Mouse (Mus musculus) heart, postnatal 25 days (tissue): ENCODE measurements at regions not wholly inside any gene's neighbourhood (a gene's known extent, or its start where the extent isn't known, plus 50 kb on each side); places are given as distances from the start of the nearest gene placed in this dataset.

Source experiments
- DNase-seq: peaks from one replicate; pipeline ENCODE4 v3.0.0; 2022; ENCODE audit warnings: low spot score
- intact Hi-C: fragments of 180-260 bp; cut with DNase I; formaldehyde crosslinking; loops from one replicate; pipeline ENCODE4 v1.15.1; 2025

- intact Hi-C loops, result no loop called here
- no peak for DNase-seq
Measured at GRCm38 (mm10) chrX:163812431-163812830, 51.3 kb upstream of the Rnf138rt1 start.

- intact Hi-C loops, result no loop called here
- no peak for DNase-seq
Measured at GRCm38 (mm10) chrX:163814806-163815205, 53.7 kb upstream of the Rnf138rt1 start.

DNA sequence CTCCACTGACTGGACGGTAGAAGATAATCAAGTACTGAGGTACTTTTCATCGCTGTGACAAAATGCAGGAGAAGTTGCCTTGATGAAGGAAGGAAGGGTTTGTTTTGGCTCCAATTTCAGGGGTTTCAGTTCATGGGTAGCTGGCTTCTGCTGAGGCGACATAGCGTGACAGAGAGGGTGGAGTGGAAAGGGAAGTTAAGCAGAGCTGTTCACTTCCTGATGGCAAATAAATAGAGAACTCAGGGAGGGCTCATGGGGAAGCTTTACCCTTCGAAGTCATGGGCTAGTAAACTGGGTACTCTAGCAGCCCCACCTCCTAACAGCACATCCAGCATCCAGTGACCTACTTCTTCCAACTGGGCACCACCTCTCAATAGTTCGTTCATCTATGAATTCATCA lies 61.2 kb upstream of the Rnf138rt1 start:
- no peak for DNase-seq
- intact Hi-C loops, result no loop called here

DNA sequence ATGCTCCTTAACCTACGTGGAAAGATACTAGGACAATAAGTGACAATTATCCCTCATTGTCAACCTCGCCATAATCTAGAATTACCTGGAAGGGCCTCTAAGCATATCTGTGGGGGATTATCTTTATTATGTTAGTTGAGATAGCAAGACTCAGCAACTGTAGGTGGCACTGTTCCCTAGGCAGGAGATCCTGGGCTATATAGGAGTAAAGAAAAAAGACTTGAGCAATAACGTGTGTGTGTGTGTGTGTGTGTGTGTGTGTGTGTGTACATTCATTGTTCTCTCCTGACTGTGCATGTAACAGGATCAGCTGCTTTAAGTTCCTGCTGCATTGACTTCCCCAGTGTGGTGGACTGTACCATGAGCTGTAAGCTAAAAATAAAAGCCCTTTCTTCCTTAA lies 66.3 kb upstream of the Rnf138rt1 start:
- DNase-seq, result no peak
- intact Hi-C loops, result loop anchor here (5.0 kb wide), 3 partner anchors 80 to 240 kb away; partner anchors contain the start of gene Ap1s2

- no peak for DNase-seq
- intact Hi-C loops, result no loop called here
Measured at GRCm38 (mm10) chrX:163845408-163845807, 63.4 kb upstream of the Ap1s2 start.

DNA sequence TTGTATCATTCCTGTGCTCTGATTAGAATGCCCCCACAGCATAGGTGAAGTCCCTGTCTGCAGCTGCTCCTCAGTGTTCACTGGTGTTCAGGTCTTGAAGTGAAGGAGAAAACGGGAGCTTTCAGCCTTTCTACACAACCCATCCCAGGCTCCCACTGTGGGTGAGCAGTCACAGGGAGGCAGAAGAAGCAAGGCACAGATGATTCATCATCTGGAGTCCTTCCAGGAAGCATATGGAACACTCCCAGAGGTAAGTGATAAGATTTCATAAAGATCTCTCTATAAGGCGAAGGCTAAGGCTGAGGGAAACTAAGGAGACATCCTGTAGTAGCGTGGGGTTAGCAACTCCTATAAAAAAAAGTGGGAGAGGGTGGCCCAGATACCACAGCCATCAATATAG lies 61.9 kb upstream of the Ap1s2 start:
- DNase-seq, result no peak
- intact Hi-C loops, result no loop called here

GRCm38 (mm10) chrX:163847651-163848050 lies 61.2 kb upstream of the Ap1s2 start:
- no peak for DNase-seq

GRCm38 (mm10) chrX:163848510-163849199 lies 60.2 kb upstream of the Ap1s2 start:
- no peak for DNase-seq
- intact Hi-C loops, result no loop called here

More at GRCm38 (mm10) chrX:163847651-163848050, 61.2 kb upstream of the Ap1s2 start:
- intact Hi-C loops, result no loop called here

DNA sequence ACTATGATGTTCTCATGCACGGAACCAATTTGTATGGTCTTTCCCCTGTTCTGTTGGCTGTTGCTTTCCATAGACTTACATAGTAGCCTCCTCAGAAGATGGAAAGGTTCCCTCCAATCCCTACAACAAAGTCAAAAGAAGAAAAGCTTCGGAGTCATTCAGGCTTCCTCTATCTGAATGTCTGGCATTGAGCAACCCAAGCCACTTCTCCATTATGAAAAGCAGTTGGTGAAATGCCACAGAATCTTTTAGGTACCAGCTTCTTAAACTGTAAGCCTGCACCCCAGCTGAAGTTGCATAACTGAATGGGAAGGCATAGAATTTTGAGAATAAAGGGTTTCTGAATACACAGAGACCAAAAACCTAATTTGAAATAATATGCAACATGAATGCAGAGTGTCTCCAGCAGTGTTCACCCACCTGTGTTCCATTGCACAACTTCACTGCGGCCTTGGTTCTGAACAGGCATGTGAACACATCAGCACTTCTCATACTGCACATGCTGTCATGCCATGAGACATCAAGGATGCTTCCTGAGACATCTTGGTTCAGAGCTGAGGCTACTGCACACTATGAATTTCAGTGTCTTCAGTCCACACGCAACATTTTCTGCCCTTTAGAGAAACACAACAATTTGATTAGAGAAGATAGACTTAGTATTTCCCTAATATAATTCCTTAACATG lies 57.8 kb upstream of the Ap1s2 start:
- DNase-seq, result no peak
- intact Hi-C loops, result no loop called here

GRCm38 (mm10) chrX:163858494-163858893 lies 50.3 kb upstream of the Ap1s2 start:
- intact Hi-C loops, result no loop called here
- DNase-seq, result no peak
